Mouse (Mus musculus): ENCODE measurements around the gene 4930404N11Rik. TPM values are rescaled to one million over a fixed set of nuclear protein-coding genes. Genes with fewer than 3 reads are reported as not detected.

4930404N11Rik gene
- polyA plus RNA-seq, 1 experiment from 2014 or later, result 0.67 TPM

GRCm38 (mm10) chr10:81399296-81399695, 33.7 kb upstream of the 4930404N11Rik start:
- no peak overlapping the region for H3K4me2 ChIP-seq
- no peak overlapping the region for H3K4me3 ChIP-seq (ENCODE audit: low read depth, low read length)
- H3K27ac ChIP-seq (ENCODE audit: low read depth, low read length), result no peak overlapping the region
- peaks cover 7% of the 10 kb centered on the region; the same call in 1 of the 2 replicates for H3K36me3 ChIP-seq (ENCODE audit: control insufficient read depth, insufficient read depth, low read length)
- H3K4me1 ChIP-seq (ENCODE audit: control insufficient read depth, insufficient read depth, low read length), result peaks cover 29% of the 10 kb centered on the region
- no peaks in the 10 kb centered on the region for H3K9me3 ChIP-seq (replicated peaks; ENCODE audit: control insufficient read depth, low read length)
- ATAC-seq (replicated peaks; ENCODE audit: insufficient number of reproducible peaks, low FRiP score, low TSS enrichment), result no peak
- peaks cover 16% of the 10 kb centered on the region for H3K27me3 ChIP-seq (ENCODE audit: control insufficient read depth, insufficient read depth, low read length)
- H3K9ac ChIP-seq (ENCODE audit: low read depth, low read length), result peak overlapping the region; percentile 34; the same call in 1 of the 2 replicates
- 63% methylated on average over 5 of the region's 5 CpGs for WGBS (ENCODE audit: insufficient replicate concordance)

GRCm38 (mm10) chr10:81396749-81397148, 31.1 kb upstream of the 4930404N11Rik start:
- Histone ChIP-seq H3K4me3 (ENCODE audit: low read depth, low read length) (no peak overlapping the region), H3K4me1 (ENCODE audit: control insufficient read depth, insufficient read depth, low read length) (peaks cover 27% of the 10 kb centered on the region), H3K36me3 (ENCODE audit: control insufficient read depth, insufficient read depth, low read length) (peaks cover 7% of the 10 kb centered on the region; the same call in 1 of the 2 replicates), H3K4me2 (no peak overlapping the region), H3K9me3 (replicated peaks; ENCODE audit: control insufficient read depth, low read length) (no peaks in the 10 kb centered on the region), H3K9ac (ENCODE audit: low read depth, low read length) (no peak overlapping the region), H3K27me3 (ENCODE audit: control insufficient read depth, insufficient read depth, low read length) (peaks cover 9% of the 10 kb centered on the region), H3K27ac (ENCODE audit: low read depth, low read length) (no peak overlapping the region)
- 72% methylated on average over 5 of the region's 5 CpGs for WGBS (ENCODE audit: insufficient replicate concordance)
- no peak for ATAC-seq (replicated peaks; ENCODE audit: insufficient number of reproducible peaks, low FRiP score, low TSS enrichment)

- Histone ChIP-seq H3K4me3 (ENCODE audit: low read depth, low read length) (no peak overlapping the region), H3K4me1 (ENCODE audit: control insufficient read depth, insufficient read depth, low read length) (peaks cover 18% of the 10 kb centered on the region), H3K27ac (ENCODE audit: low read depth, low read length) (no peak overlapping the region), H3K9ac (ENCODE audit: low read depth, low read length) (no peak overlapping the region), H3K9me3 (replicated peaks; ENCODE audit: control insufficient read depth, low read length) (no peaks in the 10 kb centered on the region), H3K36me3 (ENCODE audit: control insufficient read depth, insufficient read depth, low read length) (peaks cover 7% of the 10 kb centered on the region; the same call in 1 of the 2 replicates), H3K27me3 (ENCODE audit: control insufficient read depth, insufficient read depth, low read length) (peaks cover 9% of the 10 kb centered on the region), H3K4me2 (no peak overlapping the region)
- 85% methylated on average over 4 of the region's 4 CpGs for WGBS (ENCODE audit: insufficient replicate concordance)
- no peak for ATAC-seq (replicated peaks; ENCODE audit: insufficient number of reproducible peaks, low FRiP score, low TSS enrichment)
These were observed 30.2 kb upstream of the 4930404N11Rik start for GRCm38 (mm10) chr10:81395865-81396264.

- H3K4me3 ChIP-seq (ENCODE audit: low read depth, low read length), result no peak overlapping the region
- peaks cover 5% of the 10 kb centered on the region; the same call in 1 of the 2 replicates for H3K36me3 ChIP-seq (ENCODE audit: control insufficient read depth, insufficient read depth, low read length)
- no peak overlapping the region for H3K9ac ChIP-seq (ENCODE audit: low read depth, low read length)
- H3K4me2 ChIP-seq, result no peak overlapping the region
- no peak for ATAC-seq (replicated peaks; ENCODE audit: insufficient number of reproducible peaks, low FRiP score, low TSS enrichment)
- H3K27ac ChIP-seq (ENCODE audit: low read depth, low read length), result no peak overlapping the region
- H3K27me3 ChIP-seq (ENCODE audit: control insufficient read depth, insufficient read depth, low read length), result peaks cover 3% of the 10 kb centered on the region
- peaks cover 17% of the 10 kb centered on the region for H3K4me1 ChIP-seq (ENCODE audit: control insufficient read depth, insufficient read depth, low read length)
- H3K9me3 ChIP-seq (replicated peaks; ENCODE audit: control insufficient read depth, low read length), result no peaks in the 10 kb centered on the region
- WGBS (ENCODE audit: insufficient replicate concordance), result 9% methylated on average over 5 of the region's 5 CpGs
These were observed 29.5 kb upstream of the 4930404N11Rik start for GRCm38 (mm10) chr10:81395127-81395526.

GRCm38 (mm10) chr10:81393456-81394063, 27.9 kb upstream of the 4930404N11Rik start:
- Histone ChIP-seq H3K36me3 (ENCODE audit: control insufficient read depth, insufficient read depth, low read length) (no peaks in the 10 kb centered on the region), H3K9ac (ENCODE audit: low read depth, low read length) (peak overlapping the region; percentile 65), H3K9me3 (replicated peaks; ENCODE audit: control insufficient read depth, low read length) (no peaks in the 10 kb centered on the region), H3K4me1 (ENCODE audit: control insufficient read depth, insufficient read depth, low read length) (peaks cover 23% of the 10 kb centered on the region), H3K27ac (ENCODE audit: low read depth, low read length) (peak overlapping the region; percentile 31; the same call in 1 of the 2 replicates), H3K27me3 (ENCODE audit: control insufficient read depth, insufficient read depth, low read length) (no peaks in the 10 kb centered on the region), H3K4me2 (peak overlapping the region; percentile 66), H3K4me3 (ENCODE audit: low read depth, low read length) (peak overlapping the region; percentile 36)
- ATAC-seq (replicated peaks; ENCODE audit: insufficient number of reproducible peaks, low FRiP score, low TSS enrichment), result no peak
- 4% methylated on average over 19 of the region's 19 CpGs for WGBS (ENCODE audit: insufficient replicate concordance)

- Histone ChIP-seq H3K27me3 (ENCODE audit: control insufficient read depth, insufficient read depth, low read length) (no peaks in the 10 kb centered on the region), H3K9ac (ENCODE audit: low read depth, low read length) (peak within 1 kb of the TSS; percentile 65), H3K36me3 (ENCODE audit: control insufficient read depth, insufficient read depth, low read length) (peaks cover 6% of the 10 kb centered on the region), H3K9me3 (replicated peaks; ENCODE audit: control insufficient read depth, low read length) (no peaks in the 10 kb centered on the region), H3K27ac (ENCODE audit: low read depth, low read length) (peak within 1 kb of the TSS; percentile 62; the same call in 1 of the 2 replicates), H3K4me2 (peak within 1 kb of the TSS; percentile 66), H3K4me1 (ENCODE audit: control insufficient read depth, insufficient read depth, low read length) (peaks cover 23% of the 10 kb centered on the region), H3K4me3 (ENCODE audit: low read depth, low read length) (peak within 1 kb of the TSS; percentile 36)
- no peak for ATAC-seq (replicated peaks; ENCODE audit: insufficient number of reproducible peaks, low FRiP score, low TSS enrichment)
- WGBS (ENCODE audit: insufficient replicate concordance), result 55% methylated on average over 14 of the region's 14 CpGs
These were observed 27.2 kb upstream of the 4930404N11Rik start, which contains the start of gene Smim24 for GRCm38 (mm10) chr10:81392781-81393185. Gene Smim24 (plus strand): TSS chr10:81393051.

GRCm38 (mm10) chr10:81392270-81392669, 26.7 kb upstream of the 4930404N11Rik start:
- Histone ChIP-seq H3K4me1 (ENCODE audit: control insufficient read depth, insufficient read depth, low read length) (peaks cover 23% of the 10 kb centered on the region), H3K27me3 (ENCODE audit: control insufficient read depth, insufficient read depth, low read length) (no peaks in the 10 kb centered on the region), H3K27ac (ENCODE audit: low read depth, low read length) (no peak overlapping the region), H3K4me2 (no peak overlapping the region), H3K36me3 (ENCODE audit: control insufficient read depth, insufficient read depth, low read length) (peaks cover 12% of the 10 kb centered on the region), H3K9ac (ENCODE audit: low read depth, low read length) (no peak overlapping the region), H3K4me3 (ENCODE audit: low read depth, low read length) (no peak overlapping the region), H3K9me3 (replicated peaks; ENCODE audit: control insufficient read depth, low read length) (no peaks in the 10 kb centered on the region)
- ATAC-seq (replicated peaks; ENCODE audit: insufficient number of reproducible peaks, low FRiP score, low TSS enrichment), result no peak
- WGBS (ENCODE audit: insufficient replicate concordance), result 83% methylated on average over 6 of the region's 6 CpGs

GRCm38 (mm10) chr10:81390678-81390965, 25.0 kb upstream of the 4930404N11Rik start:
- Histone ChIP-seq H3K9me3 (replicated peaks; ENCODE audit: control insufficient read depth, low read length) (no peaks in the 10 kb centered on the region), H3K27ac (ENCODE audit: low read depth, low read length) (no peak overlapping the region), H3K36me3 (ENCODE audit: control insufficient read depth, insufficient read depth, low read length) (peaks cover 23% of the 10 kb centered on the region), H3K4me1 (ENCODE audit: control insufficient read depth, insufficient read depth, low read length) (peaks cover 26% of the 10 kb centered on the region), H3K27me3 (ENCODE audit: control insufficient read depth, insufficient read depth, low read length) (no peaks in the 10 kb centered on the region), H3K4me2 (no peak overlapping the region), H3K4me3 (ENCODE audit: low read depth, low read length) (no peak overlapping the region), H3K9ac (ENCODE audit: low read depth, low read length) (no peak overlapping the region)
- WGBS (ENCODE audit: insufficient replicate concordance), result 80% methylated on average over 13 of the region's 13 CpGs
- ATAC-seq (replicated peaks; ENCODE audit: insufficient number of reproducible peaks, low FRiP score, low TSS enrichment), result no peak
